Mouse (Mus musculus) embryonic facial prominence, embryonic 11.5 days (tissue): ENCODE measurements around the gene Tmem201. TPM values are rescaled to one million over a fixed set of nuclear protein-coding genes. Genes with fewer than 3 reads are reported as not detected.

Source experiments
- ATAC-seq: fragments of 200-750 bp; cut with Nextera tagmentation; replicated peaks from 2 replicates; pipeline ENCODE4 v1.8.0; 2017; ENCODE audit warnings: low read depth; ENCODE audit not compliant: insufficient number of reproducible peaks, low FRiP score, low TSS enrichment
- DNase-seq: peaks from one replicate; pipeline ENCODE4 v3.0.0-alpha.2; 2015; ENCODE audit warnings: low spot score
- H3K27ac ChIP-seq: fragments of 300-500 bp; sonication (generic); replicated peaks from 2 replicates; pipeline ENCODE4 v1.5.1; 2014; ENCODE audit warnings: mild to moderate bottlenecking, low read depth, low read length, control low read depth
- H3K27me3 ChIP-seq: fragments of 300-500 bp; sonication (generic); 2 replicates; pipeline ENCODE4 v1.6.1; 2014; ENCODE audit warnings: mild to moderate bottlenecking, low read length, moderate library complexity, mixed read lengths; ENCODE audit not compliant: control insufficient read depth, insufficient read depth
- H3K36me3 ChIP-seq: fragments of 300-500 bp; sonication (generic); replicated peaks from 2 replicates; pipeline ENCODE4 v1.6.1; 2014; ENCODE audit warnings: low read depth, mild to moderate bottlenecking, low read length, moderate library complexity, mixed read lengths; ENCODE audit not compliant: control insufficient read depth, insufficient read depth
- H3K4me1 ChIP-seq: fragments of 300-500 bp; sonication (generic); 2 replicates; pipeline ENCODE4 v1.6.1; 2014; ENCODE audit warnings: low read length, mixed read lengths; ENCODE audit not compliant: control insufficient read depth, insufficient read depth
- H3K4me2 ChIP-seq: fragments of 300-500 bp; sonication (generic); 2 replicates; pipeline ENCODE4 v1.6.1; 2014; ENCODE audit warnings: low read depth, mild to moderate bottlenecking, control low read depth, low read length, moderate library complexity
- H3K4me3 ChIP-seq: fragments of 300-500 bp; sonication (generic); 2 replicates; pipeline ENCODE4 v1.5.1; 2014; ENCODE audit warnings: low read depth, low read length, control low read depth
- H3K9ac ChIP-seq: fragments of 300-500 bp; sonication (generic); replicated peaks from 2 replicates; pipeline ENCODE4 v1.6.1; 2014; ENCODE audit warnings: mild to moderate bottlenecking, control low read depth, low read length
- H3K9me3 ChIP-seq: fragments of 300-500 bp; sonication (generic); replicated peaks from 2 replicates; pipeline ENCODE4 v1.6.1; 2016; ENCODE audit warnings: mild to moderate bottlenecking, low read length, inconsistent platforms, mixed read lengths; ENCODE audit not compliant: control insufficient read depth
- WGBS: fragments of 180-500 bp; shearing (Covaris S2); extraction: QIAGEN DNeasy Blood & Tissue Kit; methylation state at CpG from one replicate; pipeline ENCODE4 v1.1.7; 2014; 5-methylcytosine and 5-hydroxymethylcytosine counted together
- polyA plus RNA-seq: library from polyadenylated mRNA; unstranded; fragments of >200 nt; fragmentation: Nextera tagmentation; extraction: Ambion mirVana; gene quantifications from 2 replicates; pipeline ENCODE4 v1.2.1, GENCODE M21; 2014

The Tmem201 gene
- polyA plus RNA-seq, 1 experiment from 2014 or later, result 17.5 TPM

GRCm38 (mm10) chr4:149775760-149776362, 38.0 kb upstream of the Tmem201 start:
- H3K27me3 ChIP-seq, result no peaks in the 10 kb centered on the region
- WGBS, result 24% methylated on average over 8 of the region's 8 CpGs
- no peak overlapping the region for H3K27ac ChIP-seq
- no peak for DNase-seq
- no peaks in the 10 kb centered on the region for H3K36me3 ChIP-seq
- H3K4me1 ChIP-seq, result no peaks in the 10 kb centered on the region
- H3K4me3 ChIP-seq, result no peak overlapping the region
- no peak for ATAC-seq
- no peak overlapping the region for H3K4me2 ChIP-seq
- no peak overlapping the region for H3K9ac ChIP-seq
- H3K9me3 ChIP-seq, result no peaks in the 10 kb centered on the region

DNA sequence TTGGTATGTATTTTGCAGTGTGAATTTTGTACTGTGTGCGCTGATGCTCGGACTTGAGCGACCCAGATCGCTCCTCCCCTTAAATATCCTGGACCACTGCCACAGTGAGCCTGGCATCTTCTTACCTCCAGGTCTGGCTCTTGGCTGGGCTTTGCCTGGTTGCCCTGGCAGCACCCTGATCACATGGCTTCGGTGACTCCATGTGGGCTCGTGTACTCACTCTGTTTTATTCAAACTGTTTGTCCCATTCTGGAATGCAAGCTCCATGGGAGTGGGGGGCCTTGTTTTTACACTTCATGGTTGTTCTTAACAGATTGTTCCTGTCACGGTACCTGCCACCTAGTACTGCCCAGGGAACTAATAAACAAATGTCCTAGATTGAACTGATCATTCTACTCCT, 37.5 kb upstream of the Tmem201 start:
- no peaks in the 10 kb centered on the region for H3K36me3 ChIP-seq
- H3K4me1 ChIP-seq, result no peaks in the 10 kb centered on the region
- no peak overlapping the region for H3K27ac ChIP-seq
- 81% methylated on average over 7 of the region's 7 CpGs for WGBS
- no peaks in the 10 kb centered on the region for H3K27me3 ChIP-seq
- ATAC-seq, result no peak
- DNase-seq, result no peak
- H3K4me2 ChIP-seq, result no peak overlapping the region
- no peak overlapping the region for H3K4me3 ChIP-seq
- H3K9me3 ChIP-seq, result no peaks in the 10 kb centered on the region
- no peak overlapping the region for H3K9ac ChIP-seq

DNA sequence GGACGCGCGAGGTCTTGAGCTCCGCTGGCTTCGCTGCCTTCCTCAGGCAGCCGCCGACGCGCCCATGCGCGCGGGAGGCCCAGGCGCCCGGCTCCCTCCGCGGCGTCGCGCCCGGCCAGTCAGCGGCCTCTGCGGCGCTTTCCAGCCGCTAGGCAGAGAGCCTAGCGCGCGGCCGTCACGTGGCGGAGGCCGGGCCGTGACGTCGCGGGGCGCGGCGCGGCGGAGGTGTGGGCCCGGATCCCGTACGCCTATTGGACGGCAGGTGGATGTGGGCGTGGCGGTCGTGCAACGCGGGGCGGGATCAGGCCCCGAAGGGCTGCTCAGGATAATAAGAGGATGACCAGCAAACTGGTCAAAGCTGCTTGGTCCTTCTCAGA, 36.2 kb upstream of the Tmem201 start, which contains the start of gene Slc25a33:
Gene Slc25a33 (minus strand): TSS at position 184 of the 377 bp plus-strand sequence.
- no peaks in the 10 kb centered on the region for H3K4me1 ChIP-seq
- peak within 1 kb of the TSS; percentile 75 for H3K4me3 ChIP-seq
- ATAC-seq (peak; percentile 93), DNase-seq (peak; percentile 96)
- H3K9me3 ChIP-seq, result no peaks in the 10 kb centered on the region
- H3K27me3 ChIP-seq, result no peaks in the 10 kb centered on the region
- H3K4me2 ChIP-seq, result peak within 1 kb of the TSS; percentile 99
- H3K9ac ChIP-seq, result peak within 1 kb of the TSS; percentile 86
- WGBS, result 0% methylated on average over 49 of the region's 51 CpGs
- H3K27ac ChIP-seq, result 0 out of 2 replicates have a peak within 1 kb of the TSS, but pooled peaks have one; percentile 56
- H3K36me3 ChIP-seq, result no peaks in the 10 kb centered on the region

GRCm38 (mm10) chr4:149773408-149774093, 35.7 kb upstream of the Tmem201 start:
- peak; percentile 10 for DNase-seq
- Histone ChIP-seq H3K4me3 (peak overlapping the region; percentile 75), H3K27me3 (no peaks in the 10 kb centered on the region), H3K9ac (peak overlapping the region; percentile 86), H3K4me2 (peak overlapping the region; percentile 99), H3K27ac (0 out of 2 replicates have a peak overlapping the region, but pooled peaks have one; percentile 56), H3K4me1 (no peaks in the 10 kb centered on the region), H3K9me3 (no peaks in the 10 kb centered on the region), H3K36me3 (no peaks in the 10 kb centered on the region)
- under 1% methylated on average over 65 of the region's 65 CpGs for whole genome bisulfite sequencing
- peak; percentile 42 for ATAC-seq

DNA sequence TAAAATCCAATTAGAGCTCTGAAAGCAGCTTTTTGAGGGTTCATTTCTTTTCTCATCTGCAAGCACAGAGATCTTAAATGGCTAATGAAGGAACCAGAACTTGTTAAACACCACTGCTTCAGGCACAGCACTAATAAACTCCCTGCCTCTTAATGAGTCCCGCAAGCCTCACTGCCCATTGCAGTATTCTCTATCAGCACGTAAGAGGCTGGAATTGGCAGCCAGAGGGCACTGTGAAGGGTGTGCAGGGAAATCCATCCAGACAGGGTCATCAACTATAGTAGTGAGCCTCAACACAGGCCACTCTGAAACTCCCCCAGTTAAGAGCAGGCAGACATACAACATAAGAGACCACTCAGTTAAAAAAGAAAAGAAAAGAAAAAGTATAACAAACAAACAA, 34.5 kb upstream of the Tmem201 start:
- Histone ChIP-seq H3K9ac (no peak overlapping the region), H3K4me3 (no peak overlapping the region), H3K4me2 (no peak overlapping the region), H3K4me1 (no peaks in the 10 kb centered on the region), H3K9me3 (no peaks in the 10 kb centered on the region), H3K27ac (no peak overlapping the region), H3K27me3 (no peaks in the 10 kb centered on the region), H3K36me3 (no peaks in the 10 kb centered on the region)
- DNase-seq (peak; percentile 46), ATAC-seq (no peak)
- WGBS, result 19% methylated on average over 2 of the region's 2 CpGs

- no peak overlapping the region for H3K9ac ChIP-seq
- DNase-seq (no peak), ATAC-seq (no peak)
- no peaks in the 10 kb centered on the region for H3K4me1 ChIP-seq
- no peaks in the 10 kb centered on the region for H3K27me3 ChIP-seq
- no peak overlapping the region for H3K27ac ChIP-seq
- no peak overlapping the region for H3K4me2 ChIP-seq
- no peaks in the 10 kb centered on the region for H3K36me3 ChIP-seq
- H3K4me3 ChIP-seq, result no peak overlapping the region
- 91% methylated on average over 5 of the region's 5 CpGs for WGBS
- H3K9me3 ChIP-seq, result no peaks in the 10 kb centered on the region
Measured at GRCm38 (mm10) chr4:149765201-149765600, 27.4 kb upstream of the Tmem201 start.

DNA sequence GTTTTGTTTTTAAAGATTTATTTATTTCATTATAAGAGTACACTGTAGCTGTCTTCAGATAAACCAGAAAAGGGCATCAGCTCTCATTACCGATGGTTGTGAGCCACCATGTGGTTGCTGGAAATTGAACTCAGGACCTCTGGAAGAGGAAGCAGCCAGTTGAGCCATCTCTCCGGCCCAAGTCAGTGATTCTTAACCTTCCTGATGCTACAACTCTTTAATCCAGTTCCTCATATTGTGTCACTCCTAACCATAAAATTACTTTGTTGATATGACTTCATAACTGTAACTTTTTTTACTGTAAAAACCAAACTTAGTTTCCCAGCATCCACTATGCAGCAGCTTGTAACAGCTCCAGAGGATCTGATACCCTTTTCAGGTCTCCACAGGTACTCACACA, 25.5 kb upstream of the Tmem201 start:
- Histone ChIP-seq H3K9me3 (no peaks in the 10 kb centered on the region), H3K4me1 (no peaks in the 10 kb centered on the region), H3K27me3 (no peaks in the 10 kb centered on the region), H3K4me2 (no peak overlapping the region), H3K4me3 (no peak overlapping the region), H3K9ac (no peak overlapping the region), H3K36me3 (no peaks in the 10 kb centered on the region), H3K27ac (no peak overlapping the region)
- no peak for DNase-seq
- ATAC-seq, result no peak
- WGBS, result 90% methylated on average over 2 of the region's 2 CpGs

- H3K4me2 ChIP-seq, result no peak overlapping the region
- ATAC-seq (no peak), DNase-seq (no peak)
- H3K4me3 ChIP-seq, result no peak overlapping the region
- no peak overlapping the region for H3K9ac ChIP-seq
- H3K9me3 ChIP-seq, result no peaks in the 10 kb centered on the region
- H3K27me3 ChIP-seq, result no peaks in the 10 kb centered on the region
- H3K27ac ChIP-seq, result no peak overlapping the region
- WGBS, result 57% methylated on average over 5 of the region's 5 CpGs
- H3K36me3 ChIP-seq, result no peaks in the 10 kb centered on the region
- no peaks in the 10 kb centered on the region for H3K4me1 ChIP-seq
Measured at GRCm38 (mm10) chr4:149759517-149759916, 21.7 kb upstream of the Tmem201 start.
